Mouse (Mus musculus) gastrocnemius, postnatal 14 days (tissue): ENCODE data around the gene Vstm4. TPM values are rescaled to one million over a fixed set of nuclear protein-coding genes. Genes with fewer than 3 reads are reported as not detected.

Experiments used
- DNase-seq: peaks from one replicate; pipeline ENCODE4 v3.0.0; 2021; ENCODE audit warnings: mixed read lengths
- intact Hi-C: fragments of 180-260 bp; cut with DNase I; formaldehyde crosslinking; loops from one replicate; pipeline ENCODE4 v1.15.1; 2025; ENCODE audit warnings: low total_unique reads
- long read RNA-seq, 2 experiments: library from polyadenylated mRNA; stranded (forward); transcript quantifications; one replicate each; pipeline ENCODE4 v2.0.0; 2021
- total RNA-seq, 2 experiments: library from RNA; stranded (reverse); gene quantifications; 2 replicates each; pipeline ENCODE4 v1.2.3; 2021

The Vstm4 gene
- total RNA-seq: 10 to 100 TPM in 1 of 2 experiments, 1 to 10 TPM in 1; 8.2 to 10.9 TPM
- long read RNA-seq, experiment 1, transcript Vstm4-201 (8 exons, 2,745 nt): major isoform, 9 of 12 reads
- long read RNA-seq, experiment 1, partial matches to known transcripts: 2 of 12 reads
- long read RNA-seq, experiment 1, other reads (novel, unspliced or antisense): 1 of 12 reads
- long read RNA-seq, experiment 2, transcript Vstm4-201 (8 exons, 2,745 nt): major isoform, 15 of 18 reads
- long read RNA-seq, experiment 2, partial matches to known transcripts: 1 of 18 reads
- long read RNA-seq, experiment 2, other reads (novel, unspliced or antisense): 2 of 18 reads

GRCm38 (mm10) chr14:32856681-32857328 lies at the start of gene Vstm4:
Vstm4 (plus strand) TSS chr14:32856756.
- intact Hi-C loops: no loop called here
- peak; percentile 88 for DNase-seq

GRCm38 (mm10) chr14:32810111-32810510 lies 46.4 kb upstream of the Vstm4 start:
- intact Hi-C loops: no loop called here
- peak; percentile 41 for DNase-seq

GRCm38 (mm10) chr14:32812429-32812828 lies 44.1 kb upstream of the Vstm4 start:
- DNase-seq: no peak
- intact Hi-C loops: no loop called here

- no peak for DNase-seq
- intact Hi-C loops: no loop called here
Observed at GRCm38 (mm10) chr14:32814961-32815360, 41.6 kb upstream of the Vstm4 start.

GRCm38 (mm10) chr14:32816533-32816932 lies 40.0 kb upstream of the Vstm4 start:
- intact Hi-C loops: no loop called here
- DNase-seq: no peak

GRCm38 (mm10) chr14:32817258-32817657 lies 39.3 kb upstream of the Vstm4 start:
- DNase-seq: peak; percentile 29
- intact Hi-C loops: no loop called here

- intact Hi-C loops: no loop called here
- DNase-seq: no peak
Observed at GRCm38 (mm10) chr14:32819297-32819696, 37.3 kb upstream of the Vstm4 start.

GRCm38 (mm10) chr14:32822812-32823211 lies 33.7 kb upstream of the Vstm4 start:
- no peak for DNase-seq
- intact Hi-C loops: no loop called here

- intact Hi-C loops: no loop called here
- DNase-seq: no peak
Observed at GRCm38 (mm10) chr14:32823861-32824260, 32.7 kb upstream of the Vstm4 start.

- intact Hi-C loops: no loop called here
Observed at GRCm38 (mm10) chr14:32824267-32825150, 32.0 kb upstream of the Vstm4 start.

GRCm38 (mm10) chr14:32825426-32826032 lies 31.0 kb upstream of the Vstm4 start:
- DNase-seq: peak; percentile 68
- intact Hi-C loops: no loop called here

More at GRCm38 (mm10) chr14:32824267-32825150, 32.0 kb upstream of the Vstm4 start:
- DNase-seq: no peak

- intact Hi-C loops: no loop called here
- peak; percentile 70 for DNase-seq
Observed at GRCm38 (mm10) chr14:32827165-32827564, 29.4 kb upstream of the Vstm4 start.

GRCm38 (mm10) chr14:32827994-32828650 lies 28.4 kb upstream of the Vstm4 start:
- DNase-seq: peak; percentile 75
- intact Hi-C loops: no loop called here

- no peak for DNase-seq
- intact Hi-C loops: no loop called here
Observed at GRCm38 (mm10) chr14:32833847-32834246, 22.7 kb upstream of the Vstm4 start, which contains the start of gene Fam170b. Fam170b (plus strand) TSS chr14:32833962.

- no peak for DNase-seq
- intact Hi-C loops: no loop called here
Observed at GRCm38 (mm10) chr14:32835181-32835580, 21.4 kb upstream of the Vstm4 start.

GRCm38 (mm10) chr14:32835596-32835995 lies 21.0 kb upstream of the Vstm4 start:
- intact Hi-C loops: no loop called here
- DNase-seq: no peak

GRCm38 (mm10) chr14:32836191-32836590 lies 20.4 kb upstream of the Vstm4 start:
- no peak for DNase-seq
- intact Hi-C loops: no loop called here

- no peak for DNase-seq
- intact Hi-C loops: no loop called here
Observed at GRCm38 (mm10) chr14:32842052-32842451, 14.5 kb upstream of the Vstm4 start.

GRCm38 (mm10) chr14:32854059-32854458 lies 2.5 kb upstream of the Vstm4 start:
- no peak for DNase-seq
- intact Hi-C loops: no loop called here
